In the genomic region with DNA sequence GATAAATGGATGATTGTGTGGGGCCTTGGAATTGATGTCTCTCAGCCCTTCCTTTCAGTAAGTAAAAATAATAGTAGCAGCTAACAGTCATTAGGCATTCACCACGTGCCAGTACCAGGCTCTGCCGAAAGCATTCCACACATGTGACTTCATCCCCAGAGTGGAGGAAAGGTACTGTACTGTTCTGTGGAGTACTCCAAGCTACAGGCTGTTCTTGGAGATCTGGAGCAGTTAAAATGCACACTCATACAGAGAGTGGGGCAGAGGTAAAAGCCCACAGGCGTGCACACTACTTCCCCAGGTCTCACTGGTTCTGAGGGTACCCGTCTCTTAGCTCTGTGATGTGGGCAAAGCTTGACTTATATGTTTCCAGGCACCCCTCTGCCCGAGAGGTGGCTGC, we compare ENCODE assay signal across 11 mouse cellular contexts. TPM values are rescaled to one million over a fixed set of nuclear protein-coding genes. Genes with fewer than 3 reads are reported as not detected.
DNase-seq lines count a peak whose midpoint lies in the region; ATAC-seq and TF ChIP-seq lines count a peak whose summit lies in the region.
"Had no signal": no experiment of that assay in that cellular context is flagged by ENCODE, and none has a peak within 500 bp of the region (broad histone marks: within the 10 kb centered on the region; RNA-seq: fewer than 3 reads in every experiment).

No protein-coding gene starts in this region.

- WGBS in heart, adult 2 months = 43% methylated on average over 5 of the region's 5 CpGs
- 70% methylated on average over 5 of the region's 5 CpGs for WGBS in neural tube, embryonic 11.5 days
- 58% methylated on average over 5 of the region's 5 CpGs for WGBS in neural tube, embryonic 15.5 days
- WGBS in liver, embryonic 13.5 days (ENCODE audit: insufficient replicate concordance) = 53% methylated on average over 5 of the region's 5 CpGs

- peak overlapping the region; percentile 61 for H3K27ac ChIP-seq in heart, adult 2 months
- H3K27ac ChIP-seq in neural tube, embryonic 11.5 days (ENCODE audit: low read depth, low read length) = no peak overlapping the region
- no peak overlapping the region for H3K27ac ChIP-seq in neural tube, embryonic 15.5 days (replicated peaks)
- peak overlapping the region; percentile 98 for H3K27ac ChIP-seq in ES-E14 (ENCODE audit: insufficient read depth, low read depth, low read length, poor library complexity, severe bottlenecking)
- H3K27ac ChIP-seq in liver, embryonic 13.5 days = peak overlapping the region; percentile 37; the same call in 1 of the 2 replicates

- H3K9me3 ChIP-seq in neural tube, embryonic 11.5 days (ENCODE audit: control insufficient read depth, low read length) = no peaks in the 10 kb centered on the region
- H3K9me3 ChIP-seq in neural tube, embryonic 15.5 days (replicated peaks) = no peaks in the 10 kb centered on the region
- no peaks in the 10 kb centered on the region for H3K9me3 ChIP-seq in ES-E14 (ENCODE audit: control insufficient read depth, insufficient read depth, low read depth, low read length)
- no peaks in the 10 kb centered on the region for H3K9me3 ChIP-seq in liver, embryonic 13.5 days (replicated peaks)

- no peak overlapping the region for H3K4me3 ChIP-seq in heart, adult 2 months
- no peak overlapping the region for H3K4me3 ChIP-seq in neural tube, embryonic 11.5 days (ENCODE audit: low read depth, low read length)
- no peak overlapping the region for H3K4me3 ChIP-seq in neural tube, embryonic 15.5 days (replicated peaks)
- H3K4me3 ChIP-seq in ES-E14 (ENCODE audit: insufficient read depth in 1 of 2, low read depth in 1 of 2, low read length in 2 of 2, poor library complexity in 1 of 2, severe bottlenecking in 1 of 2) = no peak overlapping the region; a peak in 1 of 4 replicates
- H3K4me3 ChIP-seq in liver, embryonic 13.5 days (replicated peaks) = no peak overlapping the region

- intact Hi-C loops in heart, adult 2 months (cut with DNase I) = no loop called here
- intact Hi-C loops in heart, postnatal 10 days (cut with DNase I) = no loop called here

- ATAC-seq in neural tube, embryonic 11.5 days (ENCODE audit: insufficient read depth, low FRiP score, low TSS enrichment) = no peak
- no peak for ATAC-seq in neural tube, embryonic 15.5 days (ENCODE audit: low FRiP score)
- ATAC-seq in liver, embryonic 13.5 days (ENCODE audit: low read depth) = no peak
- no peak for ATAC-seq in cerebellum, adult (ENCODE audit: insufficient number of reproducible peaks, low FRiP score, low TSS enrichment)
- ATAC-seq: intestine, postnatal 0 days had no signal

- peaks cover 3% of the 10 kb centered on the region for H3K36me3 ChIP-seq in heart, adult 2 months (ENCODE audit: control insufficient read depth, insufficient read depth, low read length)
- H3K36me3 ChIP-seq in neural tube, embryonic 11.5 days (ENCODE audit: control insufficient read depth, insufficient read depth, low read length) = no peaks in the 10 kb centered on the region
- no peaks in the 10 kb centered on the region for H3K36me3 ChIP-seq in neural tube, embryonic 15.5 days
- H3K36me3 ChIP-seq in ES-E14 (ENCODE audit: control insufficient read depth, insufficient read depth, low read length, poor library complexity, severe bottlenecking) = no peaks in the 10 kb centered on the region; the same call in 1 of the 2 replicates
- H3K36me3 ChIP-seq in liver, embryonic 13.5 days = peaks cover 7% of the 10 kb centered on the region

- peaks cover 6% of the 10 kb centered on the region for H3K79me2 ChIP-seq in heart, adult 2 months (replicated peaks; ENCODE audit: control insufficient read depth, insufficient read depth, low read length)

- no peak for TF ChIP-seq POLR2A in heart, adult 2 months (IDR thresholded peaks at IDR 0.05; ENCODE audit: insufficient read depth, low read depth, low read length)

- TF ChIP-seq CTCF in heart, adult 2 months (IDR thresholded peaks at IDR 0.05) = no peak

- DNase-seq in heart, adult 2 months = peak; percentile 34 to 54
- DNase-seq in heart, postnatal 10 days = no peak
- DNase-seq in neural tube, embryonic 11.5 days (ENCODE audit: low spot score) = peak; percentile 9
- DNase-seq in ES-E14 (ENCODE audit: low read depth, low spot score) = no peak
- no peak for DNase-seq in liver, embryonic 13.5 days
- no peak for DNase-seq in right cerebral cortex, postnatal 10 days (ENCODE audit: low spot score in 2 of 2)
- DNase-seq: adrenal gland, adult 2 months; gastrocnemius, postnatal 25 days had no signal

- H3K4me2 ChIP-seq in neural tube, embryonic 11.5 days (ENCODE audit: low read depth) = no peak overlapping the region
- H3K4me2 ChIP-seq in neural tube, embryonic 15.5 days = no peak overlapping the region
- no peak overlapping the region for H3K4me2 ChIP-seq in liver, embryonic 13.5 days

- H3K27me3 ChIP-seq in heart, adult 2 months (ENCODE audit: control insufficient read depth, insufficient read depth, low read length) = no peaks in the 10 kb centered on the region
- H3K27me3 ChIP-seq in neural tube, embryonic 11.5 days (ENCODE audit: control insufficient read depth, insufficient read depth, low read length) = no peaks in the 10 kb centered on the region
- H3K27me3 ChIP-seq in neural tube, embryonic 15.5 days (replicated peaks) = no peaks in the 10 kb centered on the region
- H3K27me3 ChIP-seq in liver, embryonic 13.5 days = no peaks in the 10 kb centered on the region

- peaks cover 48% of the 10 kb centered on the region for H3K4me1 ChIP-seq in heart, adult 2 months (ENCODE audit: control insufficient read depth, insufficient read depth, low read length)
- 0 out of 2 replicates have a peak, but pooled peaks cover 10% of the 10 kb centered on the region for H3K4me1 ChIP-seq in neural tube, embryonic 11.5 days (ENCODE audit: control insufficient read depth, insufficient read depth, low read length)
- peaks cover 38% of the 10 kb centered on the region for H3K4me1 ChIP-seq in neural tube, embryonic 15.5 days
- H3K4me1 ChIP-seq in ES-E14 (ENCODE audit: control insufficient read depth in 2 of 2, insufficient read depth in 2 of 2, low read length in 2 of 2, poor library complexity in 1 of 2) = peaks cover 41 to 66% of the 10 kb centered on the region in 2 experiments
- peaks cover 98% of the 10 kb centered on the region for H3K4me1 ChIP-seq in liver, embryonic 13.5 days (replicated peaks)

- H3K9ac ChIP-seq in heart, adult 2 months (ENCODE audit: low read depth, low read length) = no peak overlapping the region
- H3K9ac ChIP-seq in neural tube, embryonic 11.5 days (ENCODE audit: low read length) = no peak overlapping the region
- no peak overlapping the region for H3K9ac ChIP-seq in neural tube, embryonic 15.5 days (replicated peaks)
- peak overlapping the region; percentile 50; the same call in 1 of the 2 replicates for H3K9ac ChIP-seq in ES-E14 (ENCODE audit: insufficient read depth, low read depth, low read length, poor library complexity, severe bottlenecking)
- no peak overlapping the region for H3K9ac ChIP-seq in liver, embryonic 13.5 days

- in situ Hi-C loops in ES-E14 (cut with MboI; ENCODE audit: low sequenced_read_pairs in 2 of 2, unreplicated experiment in 2 of 2) = no loop called here

- TF ChIP-seq EP300 in heart, adult 2 months (IDR thresholded peaks at IDR 0.05; ENCODE audit: insufficient read depth, low read depth, low read length) = no peak

TF ChIP-seq in ES-E14, 5 proteins besides CTCF, POLR2A, EP300 and RAD21:
- no peak for TF ChIP-seq HCFC1 (IDR thresholded peaks at IDR 0.05; ENCODE audit: borderline replicate concordance, insufficient read depth, low read length)
- TF ChIP-seq CHD2 (IDR thresholded peaks at IDR 0.05; ENCODE audit: low read depth, low read length) = no peak
- TF ChIP-seq ZC3H11A (IDR thresholded peaks at IDR 0.05; ENCODE audit: borderline replicate concordance, low read depth, low read length) = no peak
- no peak for TF ChIP-seq MAFK (IDR thresholded peaks at IDR 0.05; ENCODE audit: insufficient read depth, low read depth, low read length)
- no peak for TF ChIP-seq ZNF384 (IDR thresholded peaks at IDR 0.05; ENCODE audit: low read depth, low read length)

RNA-seq across cellular contexts. Expression of a gene that starts 8.7 kb away (rescaled TPM):
- 100 to 1,000 TPM in 1 of 2 experiments, 10 to 100 TPM in 1; 96.7 to 116 TPM for total RNA-seq in heart, adult 2 months (2021)
- polyA plus RNA-seq in heart, adult 2 months (2012; rRNA removed) = 65.0 and 86.1 TPM in 2 replicates
- total RNA-seq in heart, postnatal 10 days (2021) = 100 to 1,000 TPM in 1 of 2 experiments, 10 to 100 TPM in 1; 92.7 to 102 TPM
- polyA plus RNA-seq in neural tube, embryonic 11.5 days (2014; fragmentation: Nextera tagmentation; extraction: Ambion mirVana) = 21.3 and 23.5 TPM in 2 replicates
- polyA plus RNA-seq in neural tube, embryonic 15.5 days (2015; fragmentation: Nextera tagmentation; extraction: Ambion mirVana) = 16.3 and 16.9 TPM in 2 replicates
- total RNA-seq in ES-E14 (2012; rRNA removed) = 48.5 and 54.6 TPM in 2 replicates
- polyA plus RNA-seq in liver, embryonic 13.5 days (2015; fragmentation: Nextera tagmentation; extraction: Ambion mirVana) = 5.3 and 5.4 TPM in 2 replicates

Comparison
In these comparisons a context has a peak if more than half of its experiments do, and no peak if none do; other contexts are left out.
1. DNase-seq: peak in heart, adult 2 months (2 of 2) and neural tube, embryonic 11.5 days (single experiment); none in heart, postnatal 10 days (0 of 2), ES-E14 (single experiment), liver, embryonic 13.5 days (single experiment) and right cerebral cortex, postnatal 10 days (0 of 2).
2. H3K27ac ChIP-seq: peak in heart, adult 2 months (single experiment), ES-E14 (single experiment) and liver, embryonic 13.5 days (single experiment); none in neural tube, embryonic 11.5 days (single experiment) and neural tube, embryonic 15.5 days (single experiment).